7 mouse cellular contexts compared by ENCODE assay signal in genomic region chr19:29805101-29805916, GRCm38 (mm10). TPM values are rescaled to one million over a fixed set of nuclear protein-coding genes. Genes with fewer than 3 reads are reported as not detected.
DNase-seq lines count a peak whose midpoint lies in the region; ATAC-seq and TF ChIP-seq lines count a peak whose summit lies in the region.

No protein-coding gene starts in this region.

- H3K4me3 ChIP-seq in gastrocnemius, adult 2 months = peak overlapping the region; percentile 95
- peak overlapping the region; percentile 86 for H3K4me3 ChIP-seq in hindbrain, embryonic 16.5 days (ENCODE audit: low read length)

- no peak for TF ChIP-seq CTCF in gastrocnemius, adult 2 months (IDR thresholded peaks at IDR 0.05)

- WGBS in hindbrain, embryonic 16.5 days = under 1% methylated on average over 63 of the region's 72 CpGs

- peak overlapping the region; percentile 95 for H3K27ac ChIP-seq in gastrocnemius, adult 2 months
- peak overlapping the region; percentile 97 for H3K27ac ChIP-seq in hindbrain, embryonic 16.5 days (ENCODE audit: low read depth, low read length)

- H3K4me2 ChIP-seq in hindbrain, embryonic 16.5 days (ENCODE audit: low read length) = peak overlapping the region; percentile 90

- H3K9ac ChIP-seq in hindbrain, embryonic 16.5 days (ENCODE audit: low read depth, low read length) = peak overlapping the region; percentile 89

- peaks cover 8% of the 10 kb centered on the region for H3K36me3 ChIP-seq in hindbrain, embryonic 16.5 days (ENCODE audit: control insufficient read depth, insufficient read depth, low read length)

- peak; percentile 81 to 91 for DNase-seq in adrenal gland, adult (ENCODE audit: inconsistent age in 2 of 2, low spot score in 1 of 2)
- peak; percentile 33 to 56 for DNase-seq in cerebellum, postnatal 4 days (ENCODE audit: low spot score in 2 of 2)
- peak; percentile 76 for DNase-seq in gastrocnemius, adult 2 months
- DNase-seq in left cerebral cortex, postnatal 36 days (ENCODE audit: low spot score in 2 of 2) = peak; percentile 33 to 63
- peak; percentile 70 for DNase-seq in mesoderm, embryonic 11.5 days (ENCODE audit: low read depth, low spot score)
- peak; percentile 20 to 34 for DNase-seq in right cerebral cortex, postnatal 36 days (ENCODE audit: low spot score in 2 of 2)

- no peaks in the 10 kb centered on the region for H3K27me3 ChIP-seq in hindbrain, embryonic 16.5 days (replicated peaks; ENCODE audit: control insufficient read depth, insufficient read depth, low read length)

- peaks cover 22% of the 10 kb centered on the region for H3K4me1 ChIP-seq in hindbrain, embryonic 16.5 days (ENCODE audit: control insufficient read depth, insufficient read depth, low read depth, low read length)

- H3K9me3 ChIP-seq in hindbrain, embryonic 16.5 days (ENCODE audit: control insufficient read depth, low read length) = no peaks in the 10 kb centered on the region

- ATAC-seq in hindbrain, embryonic 16.5 days = peak; percentile 40

- intact Hi-C loops in gastrocnemius, adult 2 months (cut with DNase I) = no loop called here
- intact Hi-C loops in left cerebral cortex, postnatal 36 days (cut with DNase I) = no loop called here

RNA-seq across cellular contexts. Expression of gene 9930021J03Rik, which starts 0.5 kb away (rescaled TPM):
- total RNA-seq in gastrocnemius, adult 2 months (2021) = 10 to 100 TPM; 11.8 to 14.4 TPM
- 5.2 and 5.6 TPM in 2 replicates for polyA plus RNA-seq in hindbrain, embryonic 16.5 days (2015; fragmentation: Nextera tagmentation; extraction: Ambion mirVana)
- 10 to 100 TPM; 33.2 to 40.4 TPM for total RNA-seq in left cerebral cortex, postnatal 36 days (2021)

RNA-seq across cellular contexts. Expression of gene Ranbp6, which starts 7.5 kb away (rescaled TPM):
- 10 to 100 TPM; 10.2 to 11.1 TPM for total RNA-seq in gastrocnemius, adult 2 months (2021)
- polyA plus RNA-seq in hindbrain, embryonic 16.5 days (2015; fragmentation: Nextera tagmentation; extraction: Ambion mirVana) = 44.9 and 48.7 TPM in 2 replicates
- total RNA-seq in left cerebral cortex, postnatal 36 days (2021) = 10 to 100 TPM; 31.1 to 33.8 TPM

Comparison
In these comparisons a context has a peak if more than half of its experiments do, and no peak if none do; other contexts are left out.
1. Peak in every context shown above with its lines: DNase-seq, ATAC-seq, H3K4me3 ChIP-seq and H3K27ac ChIP-seq.
2. DNase-seq: peak in every context shown above with its lines; median percentile 86 in adrenal gland, adult; 76 in gastrocnemius, adult 2 months; 70 in mesoderm, embryonic 11.5 days; 48 in left cerebral cortex, postnatal 36 days; 44 in cerebellum, postnatal 4 days; 27 in right cerebral cortex, postnatal 36 days.